Mouse (Mus musculus): ENCODE data around the gene Dlg5. TPM values are rescaled to one million over a fixed set of nuclear protein-coding genes. Genes with fewer than 3 reads are reported as not detected.
A peak's percentile ranks its signal among the peaks of the same experiment; 100 is the strongest.

Dlg5 gene
- polyA plus RNA-seq, 1 experiment from 2014 or later, result 33.6 TPM

GRCm38 (mm10) chr14:24244330-24245176, 1.2 kb downstream of the Dlg5 start:
- Histone ChIP-seq H3K9ac (replicated peaks; ENCODE audit: low read depth, low read length) (peak overlapping the region; percentile 83), H3K36me3 (ENCODE audit: control insufficient read depth, insufficient read depth, low read length) (no peaks in the 10 kb centered on the region; the same call in 1 of the 2 replicates), H3K27ac (ENCODE audit: low read length) (peak overlapping the region; percentile 90), H3K4me3 (ENCODE audit: low read depth, low read length) (peak overlapping the region; percentile 84), H3K4me1 (ENCODE audit: control insufficient read depth, insufficient read depth, low read length) (peaks cover 5% of the 10 kb centered on the region; the same call in 1 of the 2 replicates), H3K9me3 (ENCODE audit: control insufficient read depth, low read depth, low read length) (no peaks in the 10 kb centered on the region), H3K4me2 (replicated peaks; ENCODE audit: low read depth, low read length) (peak overlapping the region; percentile 97), H3K27me3 (ENCODE audit: control insufficient read depth, insufficient read depth, low read length) (no peaks in the 10 kb centered on the region)
- ATAC-seq (ENCODE audit: insufficient number of reproducible peaks, insufficient read depth, low FRiP score, low read depth), result no peak; the same call in 1 of the 2 replicates
- WGBS, result under 1% methylated on average over 40 of the region's 40 CpGs

- Histone ChIP-seq H3K9ac (replicated peaks; ENCODE audit: low read depth, low read length) (no peak overlapping the region), H3K36me3 (ENCODE audit: control insufficient read depth, insufficient read depth, low read length) (no peaks in the 10 kb centered on the region; the same call in 1 of the 2 replicates), H3K4me2 (replicated peaks; ENCODE audit: low read depth, low read length) (no peak overlapping the region), H3K4me3 (ENCODE audit: low read depth, low read length) (no peak overlapping the region), H3K27ac (ENCODE audit: low read length) (no peak overlapping the region), H3K9me3 (ENCODE audit: control insufficient read depth, low read depth, low read length) (no peaks in the 10 kb centered on the region), H3K27me3 (ENCODE audit: control insufficient read depth, insufficient read depth, low read length) (no peaks in the 10 kb centered on the region), H3K4me1 (ENCODE audit: control insufficient read depth, insufficient read depth, low read length) (peaks cover 16% of the 10 kb centered on the region; the same call in 1 of the 2 replicates)
- ATAC-seq (ENCODE audit: insufficient number of reproducible peaks, insufficient read depth, low FRiP score, low read depth), result no peak
- 94% methylated on average over 2 of the region's 2 CpGs for WGBS
Measured at GRCm38 (mm10) chr14:24242016-24242415, 3.7 kb downstream of the Dlg5 start.

- ATAC-seq (ENCODE audit: insufficient number of reproducible peaks, insufficient read depth, low FRiP score, low read depth), result no peak
- Histone ChIP-seq H3K36me3 (ENCODE audit: control insufficient read depth, insufficient read depth, low read length) (no peaks in the 10 kb centered on the region; the same call in 1 of the 2 replicates), H3K9me3 (ENCODE audit: control insufficient read depth, low read depth, low read length) (no peaks in the 10 kb centered on the region), H3K27ac (ENCODE audit: low read length) (no peak overlapping the region), H3K4me3 (ENCODE audit: low read depth, low read length) (no peak overlapping the region), H3K4me1 (ENCODE audit: control insufficient read depth, insufficient read depth, low read length) (peaks cover 16% of the 10 kb centered on the region; the same call in 1 of the 2 replicates), H3K9ac (replicated peaks; ENCODE audit: low read depth, low read length) (no peak overlapping the region), H3K27me3 (ENCODE audit: control insufficient read depth, insufficient read depth, low read length) (no peaks in the 10 kb centered on the region), H3K4me2 (replicated peaks; ENCODE audit: low read depth, low read length) (no peak overlapping the region)
- 67% methylated on average over 6 of the region's 6 CpGs for WGBS
Measured at GRCm38 (mm10) chr14:24240831-24241230, 4.9 kb downstream of the Dlg5 start.

GRCm38 (mm10) chr14:24239651-24240050, 6.1 kb downstream of the Dlg5 start:
- Histone ChIP-seq H3K4me2 (replicated peaks; ENCODE audit: low read depth, low read length) (no peak overlapping the region), H3K4me3 (ENCODE audit: low read depth, low read length) (no peak overlapping the region), H3K27ac (ENCODE audit: low read length) (no peak overlapping the region), H3K9ac (replicated peaks; ENCODE audit: low read depth, low read length) (no peak overlapping the region), H3K9me3 (ENCODE audit: control insufficient read depth, low read depth, low read length) (no peaks in the 10 kb centered on the region), H3K27me3 (ENCODE audit: control insufficient read depth, insufficient read depth, low read length) (no peaks in the 10 kb centered on the region), H3K36me3 (ENCODE audit: control insufficient read depth, insufficient read depth, low read length) (no peaks in the 10 kb centered on the region; the same call in 1 of the 2 replicates), H3K4me1 (ENCODE audit: control insufficient read depth, insufficient read depth, low read length) (peaks cover 24% of the 10 kb centered on the region; the same call in 1 of the 2 replicates)
- WGBS, result 87% methylated on average over 11 of the region's 11 CpGs
- no peak for ATAC-seq (ENCODE audit: insufficient number of reproducible peaks, insufficient read depth, low FRiP score, low read depth)

GRCm38 (mm10) chr14:24235954-24236353, 9.8 kb downstream of the Dlg5 start:
- H3K27ac ChIP-seq (ENCODE audit: low read length), result no peak overlapping the region
- no peaks in the 10 kb centered on the region for H3K36me3 ChIP-seq (ENCODE audit: control insufficient read depth, insufficient read depth, low read length)
- no peaks in the 10 kb centered on the region for H3K9me3 ChIP-seq (ENCODE audit: control insufficient read depth, low read depth, low read length)
- H3K27me3 ChIP-seq (ENCODE audit: control insufficient read depth, insufficient read depth, low read length), result no peaks in the 10 kb centered on the region
- H3K4me2 ChIP-seq (replicated peaks; ENCODE audit: low read depth, low read length), result no peak overlapping the region
- no peak overlapping the region for H3K9ac ChIP-seq (replicated peaks; ENCODE audit: low read depth, low read length)
- H3K4me3 ChIP-seq (ENCODE audit: low read depth, low read length), result no peak overlapping the region
- 90% methylated on average over 3 of the region's 3 CpGs for WGBS
- peaks cover 28% of the 10 kb centered on the region; the same call in 1 of the 2 replicates for H3K4me1 ChIP-seq (ENCODE audit: control insufficient read depth, insufficient read depth, low read length)
- ATAC-seq (ENCODE audit: insufficient number of reproducible peaks, insufficient read depth, low FRiP score, low read depth), result no peak

GRCm38 (mm10) chr14:24234411-24234810, 11.3 kb downstream of the Dlg5 start:
- Histone ChIP-seq H3K4me2 (replicated peaks; ENCODE audit: low read depth, low read length) (no peak overlapping the region), H3K9ac (replicated peaks; ENCODE audit: low read depth, low read length) (no peak overlapping the region), H3K4me1 (ENCODE audit: control insufficient read depth, insufficient read depth, low read length) (peaks cover 26% of the 10 kb centered on the region; the same call in 1 of the 2 replicates), H3K27ac (ENCODE audit: low read length) (no peak overlapping the region), H3K27me3 (ENCODE audit: control insufficient read depth, insufficient read depth, low read length) (no peaks in the 10 kb centered on the region), H3K4me3 (ENCODE audit: low read depth, low read length) (no peak overlapping the region), H3K9me3 (ENCODE audit: control insufficient read depth, low read depth, low read length) (no peaks in the 10 kb centered on the region), H3K36me3 (ENCODE audit: control insufficient read depth, insufficient read depth, low read length) (no peaks in the 10 kb centered on the region)
- WGBS, result 68% methylated on average over 2 of the region's 2 CpGs
- ATAC-seq (ENCODE audit: insufficient number of reproducible peaks, insufficient read depth, low FRiP score, low read depth), result no peak

- no peaks in the 10 kb centered on the region for H3K9me3 ChIP-seq (ENCODE audit: control insufficient read depth, low read depth, low read length)
- no peaks in the 10 kb centered on the region for H3K27me3 ChIP-seq (ENCODE audit: control insufficient read depth, insufficient read depth, low read length)
- peaks cover 16% of the 10 kb centered on the region; the same call in 1 of the 2 replicates for H3K4me1 ChIP-seq (ENCODE audit: control insufficient read depth, insufficient read depth, low read length)
- no peak overlapping the region for H3K4me2 ChIP-seq (replicated peaks; ENCODE audit: low read depth, low read length)
- no peak overlapping the region for H3K9ac ChIP-seq (replicated peaks; ENCODE audit: low read depth, low read length)
- no peaks in the 10 kb centered on the region for H3K36me3 ChIP-seq (ENCODE audit: control insufficient read depth, insufficient read depth, low read length)
- 61% methylated on average over 12 of the region's 12 CpGs for WGBS
- H3K4me3 ChIP-seq (ENCODE audit: low read depth, low read length), result no peak overlapping the region
- no peak overlapping the region for H3K27ac ChIP-seq (ENCODE audit: low read length)
- no peak for ATAC-seq (ENCODE audit: insufficient number of reproducible peaks, insufficient read depth, low FRiP score, low read depth)
Measured at GRCm38 (mm10) chr14:24232641-24233633, 12.8 kb downstream of the Dlg5 start.

GRCm38 (mm10) chr14:24228549-24228948, 17.2 kb downstream of the Dlg5 start:
- Histone ChIP-seq H3K4me3 (ENCODE audit: low read depth, low read length) (no peak overlapping the region), H3K27me3 (ENCODE audit: control insufficient read depth, insufficient read depth, low read length) (no peaks in the 10 kb centered on the region), H3K27ac (ENCODE audit: low read length) (no peak overlapping the region), H3K4me1 (ENCODE audit: control insufficient read depth, insufficient read depth, low read length) (0 out of 2 replicates have a peak, but pooled peaks cover 4% of the 10 kb centered on the region), H3K9me3 (ENCODE audit: control insufficient read depth, low read depth, low read length) (no peaks in the 10 kb centered on the region), H3K36me3 (ENCODE audit: control insufficient read depth, insufficient read depth, low read length) (no peaks in the 10 kb centered on the region), H3K9ac (replicated peaks; ENCODE audit: low read depth, low read length) (no peak overlapping the region), H3K4me2 (replicated peaks; ENCODE audit: low read depth, low read length) (no peak overlapping the region)
- WGBS, result 71% methylated on average over 6 of the region's 6 CpGs
- no peak for ATAC-seq (ENCODE audit: insufficient number of reproducible peaks, insufficient read depth, low FRiP score, low read depth)

Measured in stomach, embryonic 14.5 days (tissue).